Mouse (Mus musculus): Measurements from ENCODE around the gene Ccne1.
"Not testable (repeated sequence)": the region's sequence is repeated elsewhere in the genome, so short reads cannot be mapped to it uniquely, and the experiment has no call there.

Ccne1 gene

GRCm38 (mm10) chr7:38107371-38108259 is at the start of gene Ccne1:
TSS of gene Ccne1 (minus strand) at chr7:38107534.
- DNase-seq (ENCODE audit: low spot score): peak; percentile 98

- no peak for DNase-seq (ENCODE audit: low spot score)
Observed at GRCm38 (mm10) chr7:38155829-38156228, 48.5 kb upstream of the Ccne1 start.

- no peak for DNase-seq (ENCODE audit: low spot score)
Observed at GRCm38 (mm10) chr7:38152571-38152970, 45.2 kb upstream of the Ccne1 start.

DNA sequence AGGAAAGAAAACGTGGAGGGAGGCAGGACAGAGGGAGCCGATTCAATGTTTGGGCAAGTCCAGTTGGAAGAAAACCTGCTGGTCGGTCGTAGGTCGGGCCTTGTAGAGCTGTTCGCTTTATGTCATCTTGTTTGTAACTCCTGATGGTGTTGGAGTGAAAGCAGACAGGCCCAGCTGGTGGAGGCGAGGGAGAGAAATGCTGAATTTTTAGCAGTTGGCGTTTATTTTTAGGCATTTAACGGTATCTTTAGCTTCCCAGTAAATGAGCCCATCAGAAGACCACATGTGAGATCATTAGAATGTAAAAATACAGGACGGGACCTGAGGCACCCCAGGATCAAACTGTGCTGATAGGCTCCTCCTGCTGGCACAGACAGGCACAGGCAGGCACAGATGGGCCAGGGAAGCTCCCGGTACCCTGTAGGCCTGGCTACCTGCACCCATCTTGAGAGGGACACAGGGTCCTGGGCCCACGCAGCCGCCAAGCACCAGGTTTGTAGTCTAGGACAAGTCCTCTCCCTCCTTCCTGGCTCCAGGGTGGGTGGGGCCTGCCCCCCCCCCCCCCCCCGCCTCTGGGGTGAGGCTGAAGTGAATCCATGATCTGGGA is 44.5 kb upstream of the Ccne1 start:
- no peak for DNase-seq (ENCODE audit: low spot score)

DNA sequence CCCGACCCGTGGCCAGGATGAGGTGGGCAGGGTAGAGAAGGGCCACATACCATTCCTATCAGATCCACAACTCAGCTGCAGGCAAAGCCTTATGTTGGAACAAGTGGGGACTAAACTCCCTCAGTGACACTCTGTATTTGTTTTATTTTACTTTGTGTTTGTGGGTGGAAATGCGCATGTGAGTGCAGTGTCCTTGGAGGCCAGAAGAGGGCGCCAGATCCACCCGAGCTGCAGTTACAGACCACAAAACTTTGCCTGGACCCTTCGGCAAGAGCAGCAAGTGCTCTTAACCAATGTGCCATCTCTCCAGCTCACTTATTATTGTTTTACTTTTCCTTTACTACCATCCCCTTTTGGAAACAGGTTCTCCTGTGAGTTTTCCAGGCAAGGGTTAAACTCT is 40.1 kb upstream of the Ccne1 start:
- no peak for DNase-seq (ENCODE audit: low spot score)

GRCm38 (mm10) chr7:38141747-38142545 is 34.6 kb upstream of the Ccne1 start:
- DNase-seq (ENCODE audit: low spot score): peak; percentile 97

DNA sequence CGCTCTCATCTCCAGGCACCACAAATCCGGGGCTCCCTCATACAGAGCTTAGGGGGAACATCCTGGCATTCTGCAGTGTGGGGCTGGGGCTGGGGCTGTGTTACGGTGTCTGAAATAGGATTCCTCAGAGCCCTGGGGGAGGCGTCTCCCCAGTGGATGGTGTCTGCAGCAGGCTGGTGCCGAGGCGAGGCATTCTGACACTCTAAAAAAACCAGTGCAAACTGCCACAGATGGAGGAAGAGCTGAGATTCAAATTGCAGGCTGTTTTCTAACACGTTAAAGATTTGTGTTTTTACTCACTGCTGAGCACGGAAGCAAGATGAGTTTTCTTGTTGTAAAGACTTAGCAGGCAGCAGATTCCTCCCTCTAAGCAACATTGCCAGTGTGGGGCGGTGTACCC is 33.0 kb upstream of the Ccne1 start:
- DNase-seq (ENCODE audit: low spot score): no peak

DNA sequence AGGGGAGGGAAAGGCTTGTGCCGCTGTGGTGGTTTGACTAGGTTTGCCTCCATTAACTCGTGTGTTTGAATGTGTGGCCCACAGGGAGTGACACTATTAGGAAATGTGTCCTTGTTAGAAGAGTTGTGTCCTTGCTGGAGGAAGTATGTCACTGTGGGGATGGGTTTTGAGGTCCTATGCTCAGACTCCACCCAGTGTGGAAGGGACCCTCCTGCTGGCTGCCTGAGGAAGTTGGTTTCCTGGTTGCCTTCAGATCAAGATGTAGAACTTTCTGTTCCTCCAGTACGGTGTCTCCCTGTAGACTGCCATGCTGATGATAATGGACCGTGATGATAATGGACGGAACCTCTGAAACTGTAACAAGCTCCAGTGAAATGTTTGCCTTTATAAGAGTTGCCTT is 27.1 kb upstream of the Ccne1 start:
- no peak for DNase-seq (ENCODE audit: low spot score)

DNA sequence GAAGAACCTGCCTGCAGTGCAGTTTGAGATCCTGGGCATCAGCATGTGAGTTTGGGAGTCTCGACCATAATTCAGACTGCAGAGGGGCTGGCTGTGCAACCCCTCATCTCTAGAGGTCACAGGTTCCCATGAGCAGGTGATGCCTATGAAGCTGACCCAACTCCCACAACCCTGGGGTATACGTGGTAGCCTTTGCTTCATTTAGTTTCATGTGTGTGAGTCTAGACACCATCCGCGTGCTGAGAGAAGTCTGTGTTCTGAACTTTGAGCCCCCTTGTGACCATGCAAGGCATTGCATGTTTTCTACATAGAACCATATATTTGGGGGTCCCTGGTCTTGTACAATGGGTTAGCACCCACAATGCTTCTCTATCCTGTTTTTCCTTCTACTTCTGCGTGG is 23.9 kb upstream of the Ccne1 start:
- peak; percentile 81 for DNase-seq (ENCODE audit: low spot score)

DNA sequence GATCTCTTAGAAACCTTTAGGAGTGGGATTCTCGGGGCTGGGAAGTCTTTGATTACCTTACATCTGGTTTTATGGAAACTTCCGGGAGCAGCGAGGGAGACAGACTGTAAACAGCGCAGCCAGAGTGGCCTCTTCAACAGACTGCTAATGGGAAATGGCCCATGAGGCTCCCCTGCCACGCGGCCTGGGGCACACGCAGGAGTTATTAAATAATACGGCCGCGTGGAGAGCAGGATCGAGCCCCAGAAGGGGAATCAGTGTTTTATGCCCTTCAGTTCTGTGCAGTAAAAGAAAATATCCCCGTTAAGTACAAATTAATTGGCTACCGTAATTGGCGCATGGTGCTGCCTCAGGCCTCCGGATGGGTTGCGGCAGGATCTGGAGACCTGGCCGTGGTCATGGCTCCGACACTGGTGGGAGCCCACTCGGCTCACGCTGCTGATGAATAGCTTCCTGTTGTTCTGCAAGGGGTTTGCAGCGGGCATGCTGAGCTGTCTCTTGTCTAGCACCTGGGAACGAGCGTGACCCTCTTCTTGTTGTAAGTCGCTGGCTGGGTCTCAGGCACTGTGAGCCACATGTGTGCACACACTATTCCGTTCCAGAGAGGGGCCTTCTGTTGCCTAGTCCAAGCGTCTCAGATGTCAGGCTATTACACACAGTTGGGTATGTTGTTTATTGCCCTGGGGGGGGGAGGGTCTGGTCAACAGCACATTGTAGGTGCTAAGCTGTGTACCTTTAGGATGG is 22.8 kb upstream of the Ccne1 start:
- peak; percentile 53 for DNase-seq (ENCODE audit: low spot score)

DNA sequence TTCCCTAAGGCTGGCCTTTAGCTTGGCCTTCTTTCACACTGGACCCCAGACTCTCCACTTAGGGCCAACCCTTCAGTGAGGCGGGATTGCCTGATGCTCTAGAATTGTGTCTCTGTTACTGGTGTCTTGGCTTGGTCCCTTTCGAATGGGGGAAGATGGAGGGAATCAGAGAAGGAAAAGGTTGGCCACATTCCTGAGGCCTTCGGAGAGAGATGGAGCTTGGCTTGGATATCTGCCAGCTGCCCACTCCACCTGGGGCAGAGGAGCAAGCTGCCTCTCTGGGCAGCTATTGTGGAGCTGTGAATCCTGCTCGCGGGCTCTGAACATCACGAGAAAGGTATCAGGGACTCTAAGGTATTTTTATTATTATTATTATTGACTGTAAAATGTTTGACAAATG is 22.2 kb upstream of the Ccne1 start:
- no peak for DNase-seq (ENCODE audit: low spot score)

GRCm38 (mm10) chr7:38128256-38128655 is 20.9 kb upstream of the Ccne1 start:
- DNase-seq (ENCODE audit: low spot score): not testable (repeated sequence)

- DNase-seq (ENCODE audit: low spot score): no peak
Observed at GRCm38 (mm10) chr7:38125565-38126159, 18.3 kb upstream of the Ccne1 start.

DNA sequence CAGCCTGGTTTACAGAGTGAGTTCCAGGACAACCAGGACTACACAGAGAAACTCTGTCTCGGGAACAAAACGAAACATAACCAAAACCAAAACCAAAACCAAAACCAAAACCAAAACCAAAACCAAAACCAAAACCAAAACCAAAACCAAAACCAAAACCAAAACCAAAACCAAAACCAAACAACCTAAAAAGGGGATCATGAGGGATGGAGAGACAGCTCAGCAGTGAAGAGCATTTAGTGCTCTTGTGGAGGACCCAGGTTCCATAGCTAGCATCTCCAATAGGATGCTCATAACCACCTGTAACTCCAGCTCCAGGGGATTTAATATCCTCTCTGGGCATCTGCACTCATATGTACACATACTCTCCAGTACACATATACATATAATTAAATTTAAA is 16.8 kb upstream of the Ccne1 start:
- DNase-seq (ENCODE audit: low spot score): not testable (repeated sequence)

DNA sequence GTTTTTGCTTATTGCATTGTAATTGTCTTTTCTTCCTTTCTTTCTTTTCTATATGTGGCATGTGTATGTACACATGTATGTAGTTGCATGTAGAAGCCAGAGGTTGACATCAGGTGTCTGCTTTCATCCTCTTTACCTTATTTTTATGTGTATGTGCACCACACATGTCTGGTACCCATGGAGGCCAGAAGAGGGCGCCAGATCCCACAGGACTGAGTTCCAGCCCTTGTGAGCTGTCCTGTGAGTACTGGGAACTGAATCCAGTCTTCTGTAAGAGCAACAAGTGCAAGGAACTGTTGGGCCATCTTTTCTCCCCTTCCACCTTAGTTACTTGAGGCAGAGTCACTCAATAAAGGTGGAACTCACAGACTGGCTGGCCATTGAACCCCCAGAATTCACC is 11.3 kb upstream of the Ccne1 start:
- DNase-seq (ENCODE audit: low spot score): no peak

- DNase-seq (ENCODE audit: low spot score): no peak
Observed at GRCm38 (mm10) chr7:38112451-38112850, 5.1 kb upstream of the Ccne1 start.

GRCm38 (mm10) chr7:38111996-38112395 is 4.7 kb upstream of the Ccne1 start:
- peak; percentile 86 for DNase-seq (ENCODE audit: low spot score)

DNA sequence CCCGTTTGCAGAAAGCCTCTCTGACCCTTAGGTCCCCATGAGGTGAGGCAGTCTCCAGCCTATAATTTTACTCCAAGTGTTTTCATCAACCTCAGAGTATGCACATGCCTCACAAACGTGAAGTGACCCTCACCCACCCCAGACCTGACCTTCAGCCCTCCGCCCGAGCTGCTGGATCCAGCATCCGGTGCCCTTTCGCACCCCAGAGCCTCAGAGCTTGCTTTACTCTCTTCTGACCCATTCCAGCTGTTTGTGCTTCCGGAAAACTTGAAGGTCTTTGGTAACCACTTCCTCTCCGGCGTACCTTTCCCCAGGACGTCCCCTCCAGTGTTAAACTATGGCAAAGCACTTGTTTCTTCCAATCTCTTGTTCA is 912 bp upstream of the Ccne1 start:
- DNase-seq (ENCODE audit: low spot score): peak; percentile 40

DNA sequence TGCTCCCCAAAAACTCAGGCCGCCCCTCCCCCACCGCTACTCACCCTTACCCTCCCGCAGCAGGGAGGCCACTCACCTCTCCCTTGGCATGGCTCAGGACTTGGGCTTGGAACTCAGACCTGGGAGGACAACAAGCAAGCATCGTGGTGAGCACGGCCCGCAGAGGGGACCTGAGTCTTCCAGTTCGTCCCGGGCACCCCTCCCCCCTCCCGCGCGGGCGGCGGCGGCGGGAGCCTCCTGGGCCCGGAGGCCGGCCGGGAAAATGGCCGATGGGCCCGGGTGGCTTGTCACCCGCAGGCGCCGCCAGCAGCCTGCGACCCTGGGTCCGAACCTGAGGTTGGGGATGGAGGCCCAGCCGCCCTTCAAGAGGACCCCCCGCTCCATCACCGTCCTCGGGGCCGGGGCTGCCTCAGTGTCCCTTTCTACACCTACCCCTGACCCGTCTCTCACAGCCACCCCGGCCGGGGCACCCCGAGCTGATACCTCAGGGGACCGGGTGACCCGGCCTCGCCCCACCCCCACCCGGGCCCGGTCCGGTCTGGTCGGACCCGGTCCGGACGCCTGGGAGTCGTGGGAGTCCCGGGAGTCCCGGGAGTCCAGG is 523 bp downstream of the Ccne1 start:
- peak; percentile 56 for DNase-seq (ENCODE audit: low spot score)

- DNase-seq (ENCODE audit: low spot score): no peak
Observed at GRCm38 (mm10) chr7:38105379-38105778, 2.0 kb downstream of the Ccne1 start.

DNA sequence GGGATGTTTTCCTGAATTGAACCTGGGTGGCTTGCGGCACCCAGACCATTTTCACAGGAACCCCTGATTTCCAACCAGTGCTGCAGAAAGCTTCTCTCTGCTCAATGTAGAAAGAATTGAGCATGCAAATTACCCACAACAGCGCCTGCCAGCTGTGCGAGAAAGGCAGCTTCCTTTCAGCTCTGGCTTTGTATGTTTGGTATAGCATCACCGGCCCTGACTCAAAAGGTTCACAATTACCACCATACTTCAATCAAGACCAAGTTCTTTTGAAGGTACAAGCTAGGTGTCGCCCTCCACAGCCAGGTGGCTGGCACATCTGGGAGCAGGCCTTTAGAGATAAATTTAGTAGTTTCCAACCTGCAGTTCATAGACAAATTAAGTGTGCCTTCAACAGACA is 3.2 kb downstream of the Ccne1 start:
- DNase-seq (ENCODE audit: low spot score): no peak
